Mouse (Mus musculus) lung, embryonic 16.5 days (tissue): Measurements from ENCODE around the gene Npm3. TPM values are rescaled to one million over a fixed set of nuclear protein-coding genes. Genes with fewer than 3 reads are reported as not detected.

ENCODE experiments used
- ATAC-seq: fragments of 200-750 bp; cut with Nextera tagmentation; 2 replicates; pipeline ENCODE4 v1.8.0; 2017; ENCODE audit warnings: low read depth, mild to moderate bottlenecking, moderate library complexity
- H3K27ac ChIP-seq: fragments of 300-500 bp; sonication (generic); 2 replicates; pipeline ENCODE4 v1.5.1; 2014; ENCODE audit warnings: mild to moderate bottlenecking, control low read depth, low read length
- H3K27me3 ChIP-seq: fragments of 300-500 bp; sonication (generic); 2 replicates; pipeline ENCODE4 v1.6.1; 2014; ENCODE audit warnings: low read depth, low read length, mixed read lengths; ENCODE audit not compliant: control insufficient read depth, insufficient read depth
- H3K36me3 ChIP-seq: fragments of 300-500 bp; sonication (generic); 2 replicates; pipeline ENCODE4 v1.6.1; 2014; ENCODE audit warnings: low read length; ENCODE audit not compliant: control insufficient read depth, insufficient read depth
- H3K4me1 ChIP-seq: fragments of 300-500 bp; sonication (generic); replicated peaks from 2 replicates; pipeline ENCODE4 v1.6.1; 2014; ENCODE audit warnings: low read length, mixed read lengths; ENCODE audit not compliant: control insufficient read depth, insufficient read depth
- H3K4me2 ChIP-seq: fragments of 300-500 bp; sonication (generic); 2 replicates; pipeline ENCODE4 v1.6.1; 2014; ENCODE audit warnings: low read depth, low read length, control low read depth
- H3K4me3 ChIP-seq: fragments of 300-500 bp; sonication (generic); 2 replicates; pipeline ENCODE4 v1.5.1; 2014; ENCODE audit warnings: mild to moderate bottlenecking, low read length, control low read depth
- H3K9ac ChIP-seq: fragments of 300-500 bp; sonication (generic); 2 replicates; pipeline ENCODE4 v1.6.1; 2014; ENCODE audit warnings: low read length, control low read depth
- H3K9me3 ChIP-seq: fragments of 300-500 bp; sonication (generic); 2 replicates; pipeline ENCODE4 v1.6.1; 2016; ENCODE audit warnings: low read length; ENCODE audit not compliant: control insufficient read depth
- WGBS: fragments of 180-500 bp; shearing (Covaris S2); extraction: QIAGEN DNeasy Blood & Tissue Kit; methylation state at CpG from one replicate; pipeline ENCODE4 v1.1.7; 2014; 5-methylcytosine and 5-hydroxymethylcytosine counted together
- polyA plus RNA-seq: library from polyadenylated mRNA; unstranded; fragments of >200 nt; fragmentation: Nextera tagmentation; extraction: Ambion mirVana; gene quantifications from 2 replicates; pipeline ENCODE4 v1.2.1, GENCODE M21; 2015

Npm3 gene
- polyA plus RNA-seq, 1 experiment from 2014 or later: 15.8 TPM

DNA sequence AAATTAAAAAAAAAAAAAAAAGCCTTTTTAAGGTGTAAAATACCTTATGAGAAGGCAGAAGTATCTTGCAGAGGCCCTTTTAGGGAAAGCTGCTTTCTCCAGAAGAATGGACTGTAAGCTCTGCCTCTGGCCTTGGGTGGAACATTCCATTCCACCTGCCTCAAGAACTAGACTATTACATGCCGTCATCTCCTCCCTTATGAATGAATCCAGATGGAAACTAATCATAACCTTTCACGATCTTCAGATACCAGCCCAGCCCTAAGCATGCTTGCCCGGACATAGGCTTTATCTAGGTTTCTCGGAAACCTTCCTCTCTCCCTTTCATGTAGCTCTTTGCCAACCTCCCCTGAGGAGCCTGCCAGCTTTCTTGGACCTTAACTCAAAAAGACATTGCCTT is 38.9 kb upstream of the Npm3 start:
- Histone ChIP-seq H3K9ac (no peak overlapping the region), H3K4me2 (no peak overlapping the region), H3K36me3 (no peaks in the 10 kb centered on the region), H3K27ac (no peak overlapping the region), H3K4me3 (no peak overlapping the region), H3K9me3 (no peaks in the 10 kb centered on the region), H3K27me3 (no peaks in the 10 kb centered on the region), H3K4me1 (peaks cover 8% of the 10 kb centered on the region)
- 77% methylated on average over 4 of the region's 4 CpGs for whole genome bisulfite sequencing
- no peak for ATAC-seq

DNA sequence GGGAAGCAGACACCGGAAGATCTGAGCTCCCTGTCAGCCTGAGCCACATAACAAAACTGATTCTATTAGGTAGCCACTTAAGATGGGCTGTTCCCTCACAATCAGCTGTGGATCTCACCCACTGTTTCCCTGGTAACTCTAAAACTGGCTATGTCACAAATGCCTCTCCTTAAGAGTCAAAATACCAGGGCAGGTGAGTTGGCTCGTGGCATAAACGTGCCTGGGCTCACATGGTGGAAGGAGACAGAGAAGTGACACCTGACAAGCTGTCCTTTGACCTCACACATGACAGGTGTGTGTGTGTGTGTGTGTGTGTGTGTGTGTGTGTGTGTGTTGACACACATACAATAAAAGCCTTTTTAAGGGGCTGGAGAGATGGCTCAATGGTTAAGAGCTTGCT is 38.1 kb upstream of the Npm3 start:
- no peak for ATAC-seq
- no peaks in the 10 kb centered on the region for H3K36me3 ChIP-seq
- no peak overlapping the region for H3K27ac ChIP-seq
- no peaks in the 10 kb centered on the region for H3K27me3 ChIP-seq
- no peak overlapping the region for H3K9ac ChIP-seq
- H3K4me3 ChIP-seq: no peak overlapping the region
- no peak overlapping the region for H3K4me2 ChIP-seq
- H3K4me1 ChIP-seq: peaks cover 8% of the 10 kb centered on the region
- no peaks in the 10 kb centered on the region for H3K9me3 ChIP-seq
- WGBS: 52% methylated on average over 3 of the region's 3 CpGs

DNA sequence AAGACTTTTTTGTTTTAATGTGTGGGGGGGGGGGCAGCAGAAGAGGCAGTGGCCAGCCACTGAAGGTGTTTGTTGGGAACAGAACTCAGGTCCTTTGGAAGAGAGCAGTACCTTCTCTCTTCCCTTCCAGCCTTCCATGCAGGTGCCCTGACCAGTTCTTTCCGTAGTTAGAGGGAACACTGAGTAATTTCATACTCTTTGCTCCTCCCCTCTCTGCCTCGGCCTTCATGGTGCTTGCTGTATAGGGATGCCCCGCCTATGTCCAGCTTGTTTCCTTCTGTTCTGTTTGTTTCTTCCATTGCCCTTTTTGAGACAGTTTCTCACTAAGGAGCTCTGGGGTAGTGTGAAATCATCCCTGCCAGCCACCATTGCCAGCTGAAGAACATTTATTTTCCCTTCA is 36.1 kb upstream of the Npm3 start:
- H3K27ac ChIP-seq: no peak overlapping the region
- H3K4me3 ChIP-seq: no peak overlapping the region
- H3K9me3 ChIP-seq: no peaks in the 10 kb centered on the region
- no peak overlapping the region for H3K4me2 ChIP-seq
- H3K36me3 ChIP-seq: no peaks in the 10 kb centered on the region
- H3K9ac ChIP-seq: no peak overlapping the region
- WGBS: 37% methylated on average over 3 of the region's 3 CpGs
- H3K27me3 ChIP-seq: no peaks in the 10 kb centered on the region
- peaks cover 20% of the 10 kb centered on the region for H3K4me1 ChIP-seq
- no peak for ATAC-seq

DNA sequence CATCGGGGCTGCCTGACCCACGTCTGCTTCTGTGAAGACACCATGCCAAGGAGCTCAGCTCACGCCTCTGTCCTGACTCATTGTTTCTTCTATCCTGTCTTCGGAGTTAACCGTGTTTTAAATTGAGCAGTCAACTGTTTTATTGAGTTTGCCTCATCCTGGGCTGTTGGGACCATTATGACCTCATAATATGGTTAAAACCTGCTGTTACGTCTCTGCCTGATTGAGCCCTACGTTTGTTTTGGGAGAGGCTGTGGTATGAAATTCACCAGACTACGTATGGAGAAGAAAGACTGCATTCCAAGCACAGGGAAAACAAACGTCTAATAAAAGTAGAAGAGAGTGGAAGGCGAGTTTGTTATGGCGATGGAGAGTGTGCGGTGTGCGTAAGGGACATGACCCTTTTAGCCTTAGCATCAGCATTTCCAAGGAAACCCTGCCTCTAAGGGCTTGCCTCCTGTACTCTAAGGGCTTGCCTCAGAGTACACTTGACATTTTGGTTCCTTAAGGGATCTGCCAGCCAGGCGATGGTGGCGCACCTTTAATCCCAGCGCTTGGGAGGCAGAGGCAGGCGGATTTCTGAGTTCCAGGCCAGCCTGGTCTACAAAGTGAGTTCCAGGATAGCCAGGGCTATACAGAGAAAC is 34.7 kb upstream of the Npm3 start:
- 24% methylated on average over 17 of the region's 17 CpGs for WGBS
- Histone ChIP-seq H3K4me1 (peaks cover 20% of the 10 kb centered on the region), H3K36me3 (peaks cover 7% of the 10 kb centered on the region; the same call in 1 of the 2 replicates), H3K27ac (peak overlapping the region; percentile 91), H3K27me3 (no peaks in the 10 kb centered on the region), H3K9me3 (no peaks in the 10 kb centered on the region), H3K9ac (peak overlapping the region; percentile 70), H3K4me2 (peak overlapping the region; percentile 75), H3K4me3 (peak overlapping the region; percentile 100)
- no peak for ATAC-seq

DNA sequence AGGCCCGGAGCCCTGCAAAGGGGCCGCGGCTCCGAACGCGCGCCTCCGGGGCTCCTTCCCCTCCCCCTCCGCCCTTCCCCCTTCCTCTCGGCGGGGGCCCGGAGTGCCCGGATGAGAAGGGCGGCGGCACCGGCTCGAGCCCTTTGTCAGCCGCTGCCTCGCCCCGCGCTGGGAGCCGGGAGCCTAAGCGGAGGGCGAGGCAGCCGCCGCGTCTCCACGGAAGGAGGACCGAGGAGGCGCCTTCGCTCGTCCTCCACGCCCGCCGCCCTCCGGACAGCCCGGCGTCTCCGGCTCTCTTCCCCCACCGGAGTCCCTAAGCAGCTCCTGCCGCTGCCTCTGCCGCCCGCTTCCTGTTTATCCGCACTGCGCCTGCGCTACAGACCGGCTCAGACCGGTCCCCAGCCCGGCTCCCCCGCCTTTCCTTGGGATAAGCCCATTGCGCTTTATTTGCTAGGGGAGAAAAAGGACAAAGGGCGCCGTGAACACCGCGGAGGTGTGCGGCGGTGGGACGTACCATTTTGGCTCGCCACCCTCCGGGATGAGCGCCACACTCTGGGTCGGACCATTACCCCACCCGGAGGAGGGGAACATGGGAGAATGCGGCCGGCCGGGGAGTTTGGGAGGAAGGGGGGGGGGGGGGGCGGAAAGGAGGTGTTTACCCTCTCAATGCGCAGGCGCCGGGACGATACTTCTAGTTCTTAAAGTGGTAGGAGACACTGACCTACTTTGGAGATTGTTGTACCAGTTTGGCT is 34.0 kb upstream of the Npm3 start, which contains the start of gene Mgea5:
TSS of gene Mgea5 (minus strand) at position 657 of the 752 bp plus-strand sequence.
- peak within 1 kb of the TSS; percentile 97 for H3K27ac ChIP-seq
- peak; percentile 98 for ATAC-seq
- WGBS: under 1% methylated on average over 56 of the region's 71 CpGs
- peak within 1 kb of the TSS; percentile 100 for H3K4me3 ChIP-seq
- H3K4me2 ChIP-seq: peak within 1 kb of the TSS; percentile 75
- peak within 1 kb of the TSS; percentile 100 for H3K9ac ChIP-seq
- peaks cover 7% of the 10 kb centered on the region; the same call in 1 of the 2 replicates for H3K36me3 ChIP-seq
- H3K9me3 ChIP-seq: no peaks in the 10 kb centered on the region
- no peaks in the 10 kb centered on the region for H3K27me3 ChIP-seq
- H3K4me1 ChIP-seq: peaks cover 20% of the 10 kb centered on the region

DNA sequence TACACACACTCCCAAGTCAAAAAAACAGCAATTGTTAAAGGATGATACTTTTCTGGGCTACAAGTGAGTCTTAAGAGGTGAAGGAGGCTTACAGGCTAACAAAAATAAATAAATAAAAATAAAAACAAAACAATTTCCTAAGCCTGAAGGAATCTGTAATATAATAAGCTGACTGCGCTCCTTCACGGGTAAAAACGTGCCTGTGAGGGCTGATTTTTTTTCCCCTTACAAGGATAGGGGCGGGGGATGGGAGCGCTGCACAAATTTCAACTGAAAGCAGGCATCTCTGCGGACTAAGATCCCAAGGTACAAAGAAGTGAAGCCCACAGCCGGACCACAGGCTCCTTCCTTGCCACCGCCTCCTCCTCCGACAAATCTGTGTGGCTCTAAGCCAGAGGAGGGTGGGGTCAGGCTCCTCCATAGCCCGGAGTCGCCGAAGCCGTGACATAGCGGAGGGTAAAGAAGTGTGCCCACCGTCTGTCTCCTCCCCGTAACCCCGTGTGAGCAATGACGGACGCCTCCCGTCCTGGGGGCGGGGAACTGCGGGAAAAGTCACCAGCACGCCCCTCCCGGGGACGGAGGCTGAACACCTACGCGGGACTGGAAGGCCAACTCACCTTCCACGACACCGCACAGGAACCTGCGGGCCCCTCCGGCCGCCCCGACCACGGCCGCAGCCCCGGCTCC is 33.1 kb upstream of the Npm3 start:
- Histone ChIP-seq H3K4me1 (peaks cover 20% of the 10 kb centered on the region), H3K36me3 (peaks cover 16% of the 10 kb centered on the region), H3K27me3 (no peaks in the 10 kb centered on the region), H3K4me3 (peak overlapping the region; percentile 100), H3K27ac (peak overlapping the region; percentile 97), H3K9me3 (no peaks in the 10 kb centered on the region), H3K9ac (peak overlapping the region; percentile 100), H3K4me2 (peak overlapping the region; percentile 69)
- 0% methylated on average over 29 of the region's 36 CpGs for WGBS
- ATAC-seq: peak; percentile 55

DNA sequence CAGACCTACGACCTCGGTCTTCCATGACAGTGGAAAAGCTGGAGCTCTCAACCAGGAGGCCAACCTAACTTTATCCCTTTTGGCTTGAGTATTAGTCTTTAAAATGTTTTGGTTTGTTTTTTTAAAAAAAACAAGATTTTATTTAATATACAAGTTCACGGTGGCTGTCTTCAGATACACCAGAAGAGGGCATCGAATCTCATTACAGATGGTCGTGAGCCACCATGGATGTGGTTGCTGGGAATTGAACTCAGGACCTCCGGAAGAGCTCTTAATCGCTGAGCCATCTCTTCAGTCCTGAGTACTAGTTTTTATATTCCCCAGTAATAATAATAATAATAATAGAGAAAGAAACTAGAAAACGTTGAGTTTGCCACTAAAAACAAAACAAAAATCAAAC is 32.3 kb upstream of the Npm3 start:
- H3K9ac ChIP-seq: no peak overlapping the region
- peaks cover 20% of the 10 kb centered on the region for H3K4me1 ChIP-seq
- no peaks in the 10 kb centered on the region for H3K9me3 ChIP-seq
- peaks cover 18% of the 10 kb centered on the region for H3K36me3 ChIP-seq
- no peaks in the 10 kb centered on the region for H3K27me3 ChIP-seq
- H3K27ac ChIP-seq: no peak overlapping the region
- H3K4me2 ChIP-seq: peak overlapping the region; percentile 69
- H3K4me3 ChIP-seq: peak overlapping the region; percentile 100
- WGBS: 48% methylated on average over 8 of the region's 8 CpGs
- no peak for ATAC-seq

DNA sequence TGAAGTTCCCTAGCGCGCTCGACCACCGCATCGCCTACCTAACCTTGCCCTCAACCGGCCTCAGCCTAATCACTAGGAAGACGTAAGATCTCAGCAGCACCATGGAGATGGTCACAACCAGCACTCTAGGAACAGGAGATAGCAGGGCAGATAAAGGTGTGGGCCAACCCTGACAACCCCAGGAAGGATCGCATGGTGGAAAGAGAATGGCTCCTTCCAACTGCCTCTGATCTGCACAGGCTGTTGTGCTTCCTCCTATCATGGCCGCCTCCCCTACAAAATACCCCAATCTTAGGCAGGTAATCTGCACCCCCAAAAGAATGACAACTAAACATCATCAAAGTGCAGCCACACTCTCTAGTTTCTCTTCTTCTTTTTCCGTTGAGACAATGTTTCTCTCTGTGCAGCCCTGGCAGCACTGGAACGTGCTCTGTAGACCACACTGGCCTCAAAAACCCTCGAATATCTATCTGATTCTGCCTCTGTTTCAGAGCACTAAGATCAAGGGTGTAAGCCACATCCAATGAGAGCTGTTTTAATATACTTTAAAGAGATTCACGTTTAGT is 31.0 kb upstream of the Npm3 start:
- ATAC-seq: no peak
- Histone ChIP-seq H3K27ac (no peak overlapping the region), H3K9ac (no peak overlapping the region), H3K4me1 (peaks cover 19% of the 10 kb centered on the region), H3K4me3 (no peak overlapping the region), H3K4me2 (no peak overlapping the region), H3K9me3 (no peaks in the 10 kb centered on the region), H3K36me3 (peaks cover 22% of the 10 kb centered on the region), H3K27me3 (no peaks in the 10 kb centered on the region)
- 81% methylated on average over 13 of the region's 13 CpGs for WGBS

DNA sequence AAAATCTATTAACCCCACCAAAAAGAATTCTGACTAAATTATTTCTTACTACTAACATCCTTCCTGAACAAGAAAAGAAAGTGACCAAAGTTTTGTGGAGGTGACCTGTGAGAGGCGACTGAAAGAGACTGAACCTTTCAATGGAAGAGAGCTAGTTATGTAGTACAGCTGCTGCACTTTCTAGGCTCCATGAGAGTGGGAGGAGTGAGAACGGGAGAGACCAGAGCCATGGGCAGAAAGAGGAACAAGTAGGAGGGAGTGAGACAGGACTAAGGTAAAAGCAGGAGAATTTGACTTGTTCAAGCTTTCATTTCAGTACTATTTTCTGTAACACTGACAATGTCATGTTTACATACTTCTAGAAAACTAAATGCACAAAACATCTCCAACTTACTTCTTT is 26.1 kb upstream of the Npm3 start:
- Histone ChIP-seq H3K4me1 (no peaks in the 10 kb centered on the region), H3K27me3 (no peaks in the 10 kb centered on the region), H3K9ac (no peak overlapping the region), H3K36me3 (peaks cover 62% of the 10 kb centered on the region), H3K4me2 (no peak overlapping the region), H3K27ac (no peak overlapping the region), H3K4me3 (no peak overlapping the region), H3K9me3 (no peaks in the 10 kb centered on the region)
- ATAC-seq: no peak
- 87% methylated on average over 2 of the region's 2 CpGs for WGBS
